Mouse (Mus musculus) myocyte (in vitro differentiated cells): ENCODE measurements around the gene Abcb8. TPM values are rescaled to one million over a fixed set of nuclear protein-coding genes. Genes with fewer than 3 reads are reported as not detected.

Experiments
- H3K27me3 ChIP-seq: one replicate; pipeline ENCODE4 v1.6.1; 2011; ENCODE audit not compliant: control insufficient read depth, insufficient read depth, insufficient read length
- H3K36me3 ChIP-seq: one replicate; pipeline ENCODE4 v1.6.1; 2011; ENCODE audit not compliant: control insufficient read depth, insufficient read depth
- H3K4me2 ChIP-seq: one replicate; pipeline ENCODE4 v1.6.1; 2011; ENCODE audit warnings: low read depth, control low read depth
- H3K4me3 ChIP-seq: one replicate; pipeline ENCODE4 v1.5.1; 2011; ENCODE audit warnings: mild to moderate bottlenecking, control low read depth, moderate library complexity
- H3K79me2 ChIP-seq: one replicate; pipeline ENCODE4 v1.6.1; 2011; ENCODE audit not compliant: control insufficient read depth, insufficient read depth
- H3ac ChIP-seq: one replicate; pipeline ENCODE4 v1.6.1; 2011; ENCODE audit not compliant: control insufficient read depth, insufficient read length
- CEBPB ChIP-seq: IDR thresholded peaks from 2 replicates; pipeline ENCODE4 v1.6.1; 2011; ENCODE audit warnings: mild to moderate bottlenecking, moderate library complexity; ENCODE audit not compliant: poor library complexity, insufficient read depth, severe bottlenecking
- E2F4 ChIP-seq: IDR thresholded peaks from one replicate; pipeline ENCODE4 v1.6.1; 2011; ENCODE audit warnings: mild to moderate bottlenecking, control low read depth, moderate library complexity; ENCODE audit not compliant: insufficient read depth
- MAX ChIP-seq: IDR thresholded peaks from one replicate; pipeline ENCODE4 v1.6.1; 2011; ENCODE audit warnings: low read depth, mild to moderate bottlenecking, control low read depth
- MYOD1 ChIP-seq, 3 experiments: IDR thresholded peaks; one replicate each; pipeline ENCODE4 v1.6.1; 2011; ENCODE audit warnings: control low read depth in 2 of 3, low read depth in 2 of 3, mild to moderate bottlenecking in 2 of 3, moderate library complexity in 1 of 3; ENCODE audit not compliant: insufficient read length in 2 of 3, control insufficient read depth in 1 of 3
- MYOG ChIP-seq, 3 experiments: IDR thresholded peaks; one replicate each; pipeline ENCODE4 v1.6.1; 2011; ENCODE audit warnings: control low read depth in 2 of 3, low read depth in 2 of 3, mild to moderate bottlenecking in 2 of 3; ENCODE audit not compliant: insufficient read length in 2 of 3, control insufficient read depth in 1 of 3, insufficient read depth in 1 of 3
- POLR2A ChIP-seq: IDR thresholded peaks from one replicate; pipeline ENCODE4 v1.6.1; 2011; ENCODE audit warnings: low read depth, mild to moderate bottlenecking, control low read depth, moderate library complexity; ENCODE audit not compliant: insufficient read length
- POLR2AphosphoS2 ChIP-seq: IDR thresholded peaks from one replicate; pipeline ENCODE4 v1.6.1; 2011; ENCODE audit warnings: low read depth, control low read depth; ENCODE audit not compliant: insufficient read length
- REST ChIP-seq: IDR thresholded peaks from one replicate; pipeline ENCODE4 v1.6.1; 2011; ENCODE audit warnings: mild to moderate bottlenecking, control low read depth, moderate library complexity; ENCODE audit not compliant: insufficient read depth, insufficient read length
- SRF ChIP-seq: IDR thresholded peaks from one replicate; pipeline ENCODE4 v1.6.1; 2011; ENCODE audit warnings: low read depth; ENCODE audit not compliant: control insufficient read depth, insufficient read length
- TCF12 ChIP-seq: IDR thresholded peaks from one replicate; pipeline ENCODE4 v1.6.1; 2011; ENCODE audit warnings: mild to moderate bottlenecking, control low read depth; ENCODE audit not compliant: poor library complexity, insufficient read depth, severe bottlenecking
- TCF3 ChIP-seq: IDR thresholded peaks from one replicate; pipeline ENCODE4 v1.6.1; 2011; ENCODE audit warnings: low read depth, control low read depth; ENCODE audit not compliant: insufficient read length
- USF1 ChIP-seq: IDR thresholded peaks from one replicate; pipeline ENCODE4 v1.6.1; 2011; ENCODE audit warnings: low read depth, mild to moderate bottlenecking, control low read depth, moderate library complexity
- polyA plus RNA-seq: library from polyadenylated mRNA; unstranded; fragments of >200 nt; fragmentation: generic; extraction: Trizol; gene quantifications from one replicate; pipeline ENCODE4 v1.2.1, GENCODE M21; 2012; ENCODE audit warnings: missing spikeins

The Abcb8 gene
- polyA plus RNA-seq, 1 experiment, result 37.7 TPM

GRCm38 (mm10) chr5:24447624-24448298 is 54.3 kb downstream of the Abcb8 start, which contains the start of gene Tmub1:
Tmub1 (minus strand) TSS chr5:24447854.
- Histone ChIP-seq H3ac (no peak within 1 kb of the TSS), H3K4me3 (peak within 1 kb of the TSS; percentile 26), H3K79me2 (peaks cover 19% of the 10 kb centered on the region), H3K4me2 (peak within 1 kb of the TSS; percentile 86), H3K36me3 (peaks cover 6% of the 10 kb centered on the region), H3K27me3 (no peaks in the 10 kb centered on the region)
- no peak for TF ChIP-seq TCF3
- peak in 1 of 3 experiments; percentile 28 for TF ChIP-seq MYOG (IDR thresholded peaks at IDR 0.05; ENCODE audit: control insufficient read depth in 1 of 3, insufficient read depth in 1 of 3, insufficient read length in 2 of 3, low read depth in 2 of 3)
- no peak for TF ChIP-seq E2F4
- no peak for TF ChIP-seq POLR2AphosphoS2
- peak; percentile 77 for TF ChIP-seq USF1
- TF ChIP-seq REST, result no peak
- no peak for TF ChIP-seq CEBPB
- TF ChIP-seq MYOD1 (IDR thresholded peaks at IDR 0.05; ENCODE audit: control insufficient read depth in 1 of 3, insufficient read length in 2 of 3, low read depth in 2 of 3), result peak in 2 of 3 experiments; percentile 50 to 55
- TF ChIP-seq MAX, result no peak
- TF ChIP-seq POLR2A, result peak; percentile 57
- no peak for TF ChIP-seq SRF
- no peak for TF ChIP-seq TCF12

DNA sequence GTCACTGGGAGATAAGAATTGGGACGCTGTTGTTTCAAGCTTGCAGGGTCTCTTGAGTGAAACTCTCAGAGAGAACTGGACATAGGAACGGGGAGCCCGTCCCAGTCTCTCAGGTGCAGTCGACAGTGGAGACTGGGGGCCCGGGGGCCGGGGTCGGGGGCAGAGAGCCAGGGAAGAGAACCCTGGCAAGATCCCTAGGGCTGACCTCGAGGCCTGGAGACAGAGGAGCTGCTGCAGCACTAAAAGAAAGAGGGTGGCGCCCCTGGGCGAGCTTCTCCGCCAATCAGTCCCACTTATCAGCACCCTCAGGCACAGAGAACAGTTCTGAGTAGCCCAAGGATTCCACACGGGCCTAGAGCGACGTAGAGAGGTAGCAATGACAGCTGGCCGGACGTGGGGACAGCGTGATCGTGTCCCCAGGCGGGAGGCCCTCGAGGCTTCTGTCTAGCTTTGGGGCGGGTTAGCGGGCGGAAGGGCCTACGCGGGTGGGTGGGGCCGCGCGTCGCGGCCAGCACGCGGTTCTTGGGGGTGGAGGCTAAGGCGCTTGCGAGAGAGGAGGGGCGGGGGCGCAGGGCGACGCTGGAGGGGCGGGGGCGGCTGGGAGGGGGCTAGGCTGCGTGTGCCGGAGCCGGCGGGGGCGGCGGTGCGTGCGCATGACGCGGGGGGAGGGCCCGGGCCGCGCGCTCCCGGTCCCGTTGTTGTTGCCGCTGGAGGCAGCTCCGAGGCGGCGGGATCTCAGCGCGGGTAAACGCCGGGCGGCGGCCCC is 58.0 kb downstream of the Abcb8 start:
- Histone ChIP-seq H3ac (peak overlapping the region; percentile 94), H3K36me3 (no peaks in the 10 kb centered on the region), H3K4me2 (peak overlapping the region; percentile 81), H3K79me2 (peaks cover 41% of the 10 kb centered on the region), H3K4me3 (peak overlapping the region; percentile 87), H3K27me3 (no peaks in the 10 kb centered on the region)
- peak in 2 of 3 experiments; percentile 7 to 63 for TF ChIP-seq MYOG (IDR thresholded peaks at IDR 0.05; ENCODE audit: control insufficient read depth in 1 of 3, insufficient read depth in 1 of 3, insufficient read length in 2 of 3, low read depth in 2 of 3)
- peak; percentile 68 for TF ChIP-seq POLR2A
- peak; percentile 84 for TF ChIP-seq POLR2AphosphoS2
- no peak for TF ChIP-seq USF1
- TF ChIP-seq TCF3, result no peak
- no peak for TF ChIP-seq TCF12
- peak in 2 of 3 experiments; percentile 23 to 66 for TF ChIP-seq MYOD1 (IDR thresholded peaks at IDR 0.05; ENCODE audit: control insufficient read depth in 1 of 3, insufficient read length in 2 of 3, low read depth in 2 of 3)
- no peak for TF ChIP-seq REST
- TF ChIP-seq MAX, result no peak
- no peak for TF ChIP-seq SRF
- no peak for TF ChIP-seq E2F4
- TF ChIP-seq CEBPB, result no peak

GRCm38 (mm10) chr5:24452030-24452690 is 58.7 kb downstream of the Abcb8 start, which contains the start of gene Agap3:
Agap3 (plus strand) TSS chr5:24452177.
- Histone ChIP-seq H3ac (peak within 1 kb of the TSS; percentile 94), H3K27me3 (no peaks in the 10 kb centered on the region), H3K79me2 (peaks cover 48% of the 10 kb centered on the region), H3K4me2 (peak within 1 kb of the TSS; percentile 83), H3K36me3 (no peaks in the 10 kb centered on the region), H3K4me3 (peak within 1 kb of the TSS; percentile 87)
- TF ChIP-seq USF1, result no peak
- no peak for TF ChIP-seq CEBPB
- peak in 1 of 3 experiments; percentile 3 for TF ChIP-seq MYOG (IDR thresholded peaks at IDR 0.05; ENCODE audit: control insufficient read depth in 1 of 3, insufficient read depth in 1 of 3, insufficient read length in 2 of 3, low read depth in 2 of 3)
- no peak for TF ChIP-seq SRF

DNA sequence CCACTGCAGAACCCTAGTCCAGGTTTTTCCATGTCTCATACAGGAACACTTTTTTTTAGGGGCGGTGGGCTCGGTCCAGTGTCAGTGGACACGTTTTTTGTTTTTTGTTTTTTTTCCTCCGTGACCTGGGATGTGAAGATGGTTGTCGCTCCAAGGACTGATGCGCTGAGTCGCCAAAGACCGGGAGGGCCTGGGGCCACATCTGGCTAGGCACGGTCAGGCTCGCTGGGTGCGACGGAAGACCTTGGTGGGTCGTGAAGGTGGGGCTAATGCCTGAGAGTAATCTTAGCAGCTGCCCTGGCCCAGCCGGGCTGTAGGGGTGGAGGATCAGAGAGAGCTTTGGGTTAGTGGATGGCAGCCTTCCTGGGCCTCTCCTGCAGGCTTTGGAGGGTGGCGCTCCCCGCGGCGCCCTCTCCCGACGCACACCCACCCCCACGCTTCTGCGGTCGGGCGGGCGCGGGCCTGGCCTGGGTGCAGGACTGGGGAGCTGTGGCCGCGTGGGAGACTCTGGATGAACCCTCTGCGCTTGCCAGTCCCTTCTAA is 59.3 kb downstream of the Abcb8 start:
- Histone ChIP-seq H3K27me3 (no peaks in the 10 kb centered on the region), H3K36me3 (no peaks in the 10 kb centered on the region), H3K4me2 (peak overlapping the region; percentile 83), H3K4me3 (peak overlapping the region; percentile 87), H3ac (peak overlapping the region; percentile 94), H3K79me2 (peaks cover 54% of the 10 kb centered on the region)
- no peak for TF ChIP-seq USF1
- TF ChIP-seq TCF12, result no peak
- TF ChIP-seq MYOD1 (IDR thresholded peaks at IDR 0.05; ENCODE audit: control insufficient read depth in 1 of 3, insufficient read length in 2 of 3, low read depth in 2 of 3), result peak in 1 of 3 experiments; percentile 48
- TF ChIP-seq MAX, result no peak
- TF ChIP-seq MYOG (IDR thresholded peaks at IDR 0.05; ENCODE audit: control insufficient read depth in 1 of 3, insufficient read depth in 1 of 3, insufficient read length in 2 of 3, low read depth in 2 of 3), result peak in 1 of 3 experiments; percentile 33
- no peak for TF ChIP-seq POLR2A
- TF ChIP-seq CEBPB, result no peak
- TF ChIP-seq REST, result no peak
- TF ChIP-seq SRF, result no peak
- TF ChIP-seq E2F4, result no peak
- TF ChIP-seq POLR2AphosphoS2, result no peak
- no peak for TF ChIP-seq TCF3
